Mouse (Mus musculus) thymus, adult 18-20 months (tissue): ENCODE measurements around the gene Mmp25.
A peak's percentile ranks its signal among the peaks of the same experiment; 100 is the strongest.

ENCODE experiments used
- DNase-seq, 2 experiments: peaks; one replicate each; pipeline ENCODE4 v3.0.0; 2022; ENCODE audit warnings: mixed read lengths in 2 of 2

Gene Mmp25

DNA sequence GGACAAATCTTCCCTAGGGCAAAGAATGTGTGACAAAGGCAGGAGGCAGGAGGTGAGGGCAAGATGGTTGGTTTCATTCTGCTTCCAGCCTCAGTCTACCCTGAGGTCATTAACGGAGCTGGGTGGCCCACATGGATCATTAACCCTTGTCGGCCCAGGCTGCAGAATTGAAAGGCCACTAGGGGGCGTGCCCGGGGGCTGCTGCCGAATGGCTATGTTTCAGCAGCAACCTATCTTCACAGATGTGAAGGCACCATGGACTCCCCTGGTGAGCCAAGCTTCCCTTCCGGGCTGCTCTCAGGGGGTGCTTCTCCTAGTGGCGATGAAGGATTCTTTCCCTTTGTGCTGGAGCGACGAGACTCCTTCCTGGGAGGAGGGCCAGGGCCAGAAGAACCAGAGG, 16.4 kb upstream of the Mmp25 start:
- no peak for DNase-seq

DNA sequence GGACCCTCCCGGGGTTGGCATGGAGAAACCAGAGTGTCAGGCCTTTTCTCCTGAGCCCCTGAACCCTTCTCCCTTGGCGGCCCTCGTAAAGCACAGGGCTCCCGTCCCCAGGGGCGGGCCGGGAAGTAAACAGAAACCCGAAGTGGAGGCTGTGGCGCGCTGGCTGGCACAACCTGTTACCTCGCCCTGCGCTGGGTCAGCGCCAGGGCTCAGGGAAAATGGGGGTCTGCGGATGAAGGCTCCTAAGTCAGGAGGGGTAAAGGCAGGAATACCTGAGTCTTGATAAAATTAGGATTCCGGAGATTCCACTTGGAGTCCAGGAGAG, 15.8 kb upstream of the Mmp25 start:
- no peak for DNase-seq

DNA sequence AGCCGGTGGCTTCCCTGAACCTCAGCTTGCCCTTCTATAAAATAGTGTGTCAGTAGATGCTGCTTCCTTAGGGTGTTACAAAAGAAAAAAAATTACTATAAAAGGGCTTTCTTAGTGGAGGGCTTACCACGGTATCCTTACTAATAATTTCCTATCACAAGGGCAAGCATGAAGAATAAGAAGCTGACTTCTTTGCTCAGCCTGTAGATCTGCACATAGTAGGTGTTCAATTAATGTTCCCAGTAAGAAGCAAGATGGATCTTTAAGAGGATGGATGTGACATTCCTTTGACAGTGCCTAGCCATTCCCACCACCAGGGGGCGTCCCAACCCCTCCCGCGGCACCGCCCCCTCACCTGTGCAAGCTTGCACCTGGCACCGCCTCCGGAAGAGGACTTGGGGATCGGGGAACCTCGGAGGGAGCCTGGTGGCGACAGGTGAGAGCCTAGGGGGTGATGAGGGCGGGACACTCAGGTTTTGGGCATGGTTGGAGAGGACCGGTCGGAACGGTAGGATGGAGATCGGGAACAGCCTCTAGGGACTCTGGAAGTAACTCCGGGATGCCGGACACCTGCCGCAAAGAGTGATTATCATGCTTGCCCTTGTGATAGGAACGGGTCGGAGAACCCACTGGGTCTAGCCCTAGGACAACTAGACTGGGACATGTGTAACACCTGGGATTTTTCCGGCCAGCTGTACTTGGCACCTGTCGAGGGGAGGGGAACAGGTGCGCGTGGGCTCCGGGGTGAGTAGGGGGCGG, 15.2 kb upstream of the Mmp25 start, which contains the start of gene Bicdl2:
Gene Bicdl2, plus strand, starts transcription at position 390 of the 759 bp plus-strand sequence.
- DNase-seq = no peak

DNA sequence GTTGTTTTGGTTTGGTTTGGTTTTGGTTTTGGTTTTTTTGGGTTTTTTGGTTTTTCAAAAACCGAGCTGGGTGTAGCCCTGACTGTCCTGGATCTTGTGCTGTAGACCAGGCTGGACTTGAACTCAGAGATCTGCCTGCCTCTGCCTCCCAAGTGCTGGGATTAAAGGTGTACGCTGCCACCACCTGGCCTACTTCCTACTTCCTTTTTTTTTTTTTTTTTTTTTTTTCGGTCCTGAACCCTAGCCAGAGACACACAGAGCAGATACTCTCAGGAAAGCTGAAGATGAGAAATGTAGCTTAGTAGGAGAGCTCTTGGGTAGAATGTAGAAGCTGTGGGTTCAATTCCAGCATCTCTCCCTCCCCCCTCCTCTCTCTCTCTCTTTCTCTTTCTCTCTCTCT, 13.4 kb upstream of the Mmp25 start:
- DNase-seq = no peak

DNA sequence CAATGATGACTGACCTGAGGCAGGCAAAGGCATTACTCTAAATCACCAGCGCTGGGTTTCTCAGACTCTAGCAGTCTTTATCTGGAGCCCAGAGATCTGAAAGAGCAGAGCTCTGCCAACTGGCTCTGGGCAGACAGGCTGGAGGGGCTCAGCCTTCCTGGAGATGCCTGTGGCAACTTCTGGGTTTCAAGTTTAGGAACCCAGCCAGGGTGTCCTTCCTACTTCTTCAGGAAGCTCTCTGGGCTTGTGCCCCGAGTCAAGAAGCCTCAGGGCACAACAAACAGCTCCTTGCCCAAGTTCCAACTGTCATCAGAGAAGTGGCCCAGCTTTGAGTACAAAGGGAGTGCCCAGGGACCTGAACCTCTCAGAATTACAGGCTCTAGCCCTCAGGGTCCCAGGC, 9.3 kb upstream of the Mmp25 start:
- no peak for DNase-seq

DNA sequence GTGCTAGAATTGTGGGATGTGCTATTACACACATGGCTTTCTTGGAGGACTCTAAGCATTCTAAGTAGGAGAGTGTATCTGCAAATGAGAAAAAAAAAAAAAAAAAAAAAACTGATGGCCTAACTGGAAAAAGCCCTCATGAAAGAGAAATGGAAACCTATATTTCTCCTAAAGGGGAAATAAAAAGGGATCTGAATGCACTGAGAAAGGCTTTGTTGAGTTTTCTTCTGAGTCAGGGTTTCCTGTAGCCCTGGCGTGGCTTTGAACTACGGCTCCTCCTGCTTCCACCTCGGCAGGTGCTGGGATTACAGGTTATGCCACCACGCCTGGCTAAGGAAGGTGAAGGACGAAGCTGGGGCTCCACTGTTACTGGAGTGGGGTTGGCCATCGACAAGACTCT, 8.9 kb upstream of the Mmp25 start:
- DNase-seq = no peak

DNA sequence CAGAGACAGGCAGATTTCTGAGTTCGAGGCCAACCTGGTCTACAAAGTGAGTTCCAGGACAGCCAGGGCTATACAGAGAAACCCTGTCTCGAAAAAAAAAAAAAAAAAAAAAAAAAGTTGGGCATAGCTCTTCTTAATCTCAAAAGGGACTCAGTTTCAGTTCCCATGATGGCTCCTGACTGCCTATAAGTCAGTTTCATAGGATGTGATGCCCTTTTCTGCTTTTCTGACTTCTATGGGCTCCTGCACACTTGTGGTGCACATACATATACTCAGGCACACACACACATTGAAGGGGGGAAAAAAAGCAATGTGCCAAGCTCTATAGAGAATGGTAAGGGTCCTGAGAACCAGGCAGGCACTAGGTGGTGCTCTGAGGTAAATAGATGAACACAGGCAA, 8.2 kb upstream of the Mmp25 start:
- DNase-seq = no peak

DNA sequence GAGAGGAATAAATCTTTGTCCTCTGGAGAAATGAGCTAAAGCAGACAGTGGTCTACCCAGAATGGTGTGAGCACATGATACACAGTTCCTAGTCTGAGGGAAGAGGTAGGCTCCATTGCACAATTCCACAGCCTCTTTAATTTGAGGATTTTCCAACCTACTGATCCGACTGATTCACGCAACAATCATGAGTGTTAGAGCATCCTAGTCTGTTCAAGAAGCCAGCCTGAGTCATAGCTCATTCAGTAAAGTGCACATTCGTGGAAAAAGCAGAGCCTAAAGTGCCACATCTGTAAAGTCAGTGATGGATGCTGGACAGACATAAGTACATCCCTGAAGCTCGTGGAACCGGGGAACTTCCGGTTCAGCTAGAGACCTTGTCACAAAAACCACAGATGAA, 6.3 kb upstream of the Mmp25 start:
- no peak for DNase-seq

DNA sequence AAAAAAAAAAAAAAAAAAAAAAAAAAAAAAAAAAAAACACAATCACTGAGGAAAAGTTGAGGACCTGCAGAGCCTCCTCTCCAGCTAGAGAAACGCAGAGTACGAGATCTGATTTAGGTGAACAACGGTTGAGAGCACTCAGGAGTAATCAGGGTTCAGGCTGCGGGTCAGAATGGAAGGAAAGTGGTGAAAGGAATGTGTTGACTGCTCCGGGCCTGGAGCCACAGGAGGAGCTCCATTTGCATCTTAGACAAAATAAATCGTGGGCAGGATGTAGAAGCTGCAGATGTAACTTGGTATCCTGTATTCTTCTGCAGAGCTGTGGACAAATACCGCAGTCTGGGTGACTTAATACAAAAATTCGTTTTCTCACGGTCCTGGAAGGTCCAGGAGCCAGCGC, 817 bp upstream of the Mmp25 start:
- no peak for DNase-seq

DNA sequence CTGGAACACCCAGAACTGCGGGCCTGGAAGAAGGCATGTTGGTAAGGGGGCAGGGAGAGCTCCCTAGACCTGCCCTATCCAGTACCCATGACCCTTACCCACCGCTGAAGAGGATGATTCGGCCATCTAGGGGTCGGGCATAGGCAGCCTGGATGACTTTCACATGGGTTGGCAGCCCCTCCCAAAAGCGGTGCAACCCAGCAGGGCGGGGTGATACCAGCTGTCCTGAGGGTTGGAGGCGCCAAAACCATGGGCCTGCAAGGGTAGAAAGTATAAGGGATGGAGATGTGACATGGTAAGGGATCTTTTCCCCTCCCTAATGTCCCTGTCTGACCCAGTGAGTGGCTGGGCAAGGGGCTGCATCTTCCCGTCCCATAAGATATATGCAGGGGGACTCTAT, 13.8 kb downstream of the Mmp25 start:
- no peak for DNase-seq

DNA sequence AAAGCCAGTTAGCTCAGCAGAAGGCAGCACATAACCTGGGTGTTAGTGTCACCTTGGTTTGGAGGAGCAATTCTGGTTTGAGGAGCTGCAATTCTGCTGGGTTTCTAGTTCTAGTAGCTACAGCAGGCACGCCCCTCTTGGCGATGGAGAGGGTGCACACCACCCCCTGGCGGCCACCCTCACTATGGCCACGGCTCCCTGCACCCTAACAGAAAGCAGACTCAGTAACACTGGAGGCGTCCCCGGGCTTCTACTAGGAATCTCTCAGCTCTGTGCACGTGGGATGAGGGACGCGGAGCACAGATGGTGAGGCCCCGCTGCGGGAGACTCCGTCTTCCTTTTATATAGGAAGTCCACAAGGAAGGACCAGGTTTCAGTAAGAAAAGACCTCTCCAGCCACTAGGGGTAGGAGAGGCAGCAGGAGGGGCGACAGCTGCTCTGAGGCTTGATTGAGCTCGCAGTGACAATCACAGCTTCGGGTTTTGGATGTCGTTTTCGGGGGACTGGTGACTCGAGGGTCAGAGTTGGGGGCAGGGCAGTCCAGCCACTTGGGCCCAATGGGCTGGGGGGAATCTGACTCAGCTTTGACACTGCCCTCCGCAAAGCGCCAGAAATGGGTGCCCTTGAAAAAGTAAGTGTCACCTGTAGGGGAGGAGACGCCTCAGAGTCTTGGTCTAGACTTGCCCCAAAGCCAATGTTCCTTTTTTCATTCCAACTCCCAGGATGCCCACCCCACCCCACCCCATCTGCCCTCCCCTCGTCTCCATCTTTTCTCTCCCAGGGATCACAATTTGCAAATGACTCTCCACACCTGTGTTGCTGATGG, 14.7 kb downstream of the Mmp25 start:
- peak; percentile 52 to 53 for DNase-seq

DNA sequence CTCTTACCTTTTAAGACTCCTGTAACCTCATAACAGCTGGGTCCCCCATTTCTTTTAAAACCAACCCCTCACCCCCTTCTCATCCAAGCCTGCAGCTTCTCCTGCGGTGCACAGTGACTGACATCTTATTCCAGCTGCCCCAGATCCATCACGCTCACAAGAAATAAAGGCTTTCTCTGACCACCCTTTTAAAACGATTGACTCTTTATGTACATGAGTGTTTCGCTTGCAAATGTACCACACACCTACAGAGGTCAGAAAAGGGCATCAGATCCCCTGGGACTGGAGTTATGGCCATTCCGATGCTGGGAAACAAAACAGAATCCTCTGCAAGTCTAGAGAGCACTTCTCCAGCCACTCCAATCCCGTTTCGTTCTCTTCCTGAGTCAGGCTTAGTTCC, 17.3 kb downstream of the Mmp25 start:
- DNase-seq = no peak

DNA sequence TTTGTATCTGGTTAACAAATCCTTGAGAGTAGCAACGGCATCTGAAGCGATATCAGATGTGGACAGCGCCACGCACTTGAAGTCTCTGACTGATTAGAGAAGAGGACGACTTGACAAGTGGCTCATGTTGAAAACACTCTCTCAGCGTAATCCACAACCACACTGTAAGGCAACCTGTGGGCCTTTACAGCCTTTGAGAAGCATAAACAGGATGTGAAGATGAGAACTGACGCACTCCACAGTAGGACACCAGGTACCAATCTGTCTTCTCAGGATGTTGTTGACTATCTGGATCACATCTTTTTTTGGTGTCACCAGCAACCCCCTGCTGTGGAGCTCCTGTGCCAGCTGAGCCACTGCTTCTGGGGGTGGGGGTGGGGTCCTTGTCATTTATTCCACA, 24.7 kb downstream of the Mmp25 start:
- DNase-seq = no peak

DNA sequence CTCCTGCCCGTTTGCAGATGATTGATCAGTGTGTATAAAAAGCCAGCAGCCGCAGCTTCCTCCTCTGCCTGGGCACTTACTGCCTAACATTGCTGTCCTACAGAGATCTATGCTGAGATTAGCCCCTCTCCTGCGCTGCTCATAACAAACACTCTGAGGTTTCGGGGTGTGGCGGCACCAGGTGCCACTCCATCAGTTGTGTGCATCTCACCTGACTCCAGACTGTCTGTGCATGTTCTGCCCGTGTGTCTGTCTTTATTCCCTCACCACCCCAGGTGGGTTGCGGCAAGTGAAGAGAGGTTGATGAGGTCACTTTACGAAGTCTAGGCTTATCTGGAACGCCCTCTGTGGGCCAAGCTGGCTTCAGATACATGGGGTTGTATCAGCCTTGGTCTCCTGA, 28.0 kb downstream of the Mmp25 start:
- peak in 1 of 2 experiments; percentile 20 for DNase-seq

DNA sequence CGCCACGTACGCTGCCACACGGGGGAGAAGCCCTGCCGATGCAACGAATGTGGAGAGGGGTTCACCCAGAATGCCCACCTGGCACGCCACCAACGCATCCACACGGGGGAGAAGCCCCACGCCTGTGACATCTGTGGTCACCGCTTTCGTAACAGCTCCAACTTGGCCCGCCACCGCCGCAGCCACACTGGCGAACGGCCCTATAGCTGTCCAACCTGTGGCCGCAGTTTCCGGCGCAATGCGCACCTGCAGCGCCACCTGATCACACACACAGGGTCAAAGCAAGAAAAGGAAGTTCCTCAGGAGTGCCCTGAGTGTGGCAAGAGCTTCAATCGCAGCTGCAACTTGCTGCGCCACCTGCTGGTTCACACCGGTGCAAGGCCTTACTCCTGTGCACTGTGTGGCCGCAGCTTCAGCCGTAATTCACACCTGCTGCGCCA, 34.7 kb downstream of the Mmp25 start:
- DNase-seq = peak; percentile 79 to 88

DNA sequence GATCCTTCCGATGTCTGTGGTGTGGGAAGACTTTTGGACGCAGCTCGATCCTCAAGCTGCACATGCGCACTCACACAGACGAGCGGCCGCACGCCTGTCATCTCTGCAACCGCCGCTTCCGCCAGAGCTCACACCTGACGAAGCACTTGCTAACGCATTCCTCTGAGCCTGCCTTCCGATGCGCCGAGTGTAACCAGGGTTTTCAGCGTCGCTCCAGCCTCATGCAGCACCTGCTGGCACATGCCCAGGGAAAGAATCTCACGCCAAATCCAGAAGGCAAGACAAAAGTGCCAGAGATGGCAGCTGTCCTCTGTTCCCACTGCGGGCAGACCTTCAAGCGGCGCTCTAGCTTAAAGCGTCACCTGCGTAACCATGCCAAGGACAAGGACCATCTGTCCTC, 35.5 kb downstream of the Mmp25 start:
- peak in 1 of 2 experiments; percentile 14 for DNase-seq

DNA sequence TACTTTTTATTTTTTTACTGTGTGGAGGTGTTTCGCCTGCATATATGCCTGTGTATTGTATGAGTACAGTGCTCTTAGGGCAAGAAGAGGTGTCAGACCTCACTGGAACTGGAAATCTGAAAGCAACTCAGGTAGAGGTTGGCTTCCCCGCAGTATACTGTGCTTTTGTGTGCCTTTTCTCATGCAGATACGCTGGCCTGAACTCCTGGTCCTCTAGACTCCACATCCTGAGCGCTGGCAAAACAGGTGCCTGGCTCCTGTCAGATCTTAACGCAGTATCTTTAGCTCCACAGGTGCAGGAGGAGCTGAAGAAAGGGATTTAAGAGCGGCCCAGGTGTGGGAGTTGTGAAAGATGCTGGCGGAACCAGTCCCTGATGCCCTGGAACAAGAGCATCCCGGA, 39.9 kb downstream of the Mmp25 start:
- no peak for DNase-seq

DNA sequence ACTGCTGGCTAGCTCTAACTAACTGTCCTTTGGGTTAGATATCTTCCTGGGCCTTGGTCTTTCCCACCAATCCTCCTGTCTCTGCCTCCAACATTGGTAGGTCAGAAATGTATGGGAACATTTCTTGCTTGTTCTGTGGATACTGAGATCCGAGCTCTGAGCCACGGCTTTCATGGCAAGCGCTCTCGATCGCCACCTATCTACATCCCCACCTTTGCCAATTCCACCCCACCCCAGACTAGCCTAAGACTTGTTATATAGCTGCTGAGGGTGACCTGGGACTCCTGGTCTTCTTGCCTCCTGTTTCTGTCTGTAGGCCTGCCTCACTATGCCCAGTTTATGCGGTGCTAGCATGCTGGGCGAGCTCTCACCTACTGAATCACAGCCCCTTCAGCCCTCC, 40.7 kb downstream of the Mmp25 start:
- no peak for DNase-seq

DNA sequence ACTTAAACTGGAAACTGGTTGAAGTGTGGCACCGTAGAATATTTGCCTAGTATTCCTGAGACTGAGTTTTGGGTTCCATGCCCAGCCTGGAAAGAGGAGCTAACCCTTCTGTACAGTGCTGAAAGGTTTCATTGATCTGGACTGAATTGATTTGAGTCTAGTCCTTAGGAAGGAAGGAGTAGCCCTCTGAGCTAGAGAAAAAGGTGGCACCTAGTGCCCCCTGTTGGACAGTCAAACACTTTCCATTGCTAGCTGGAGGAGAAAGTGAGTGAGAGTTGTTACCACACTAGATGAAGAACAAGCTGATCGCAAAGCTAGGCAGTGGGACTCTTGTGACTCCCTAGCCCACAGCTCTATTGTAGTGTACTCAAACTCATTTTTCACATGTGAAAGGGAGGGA, 41.5 kb downstream of the Mmp25 start:
- DNase-seq = no peak

DNA sequence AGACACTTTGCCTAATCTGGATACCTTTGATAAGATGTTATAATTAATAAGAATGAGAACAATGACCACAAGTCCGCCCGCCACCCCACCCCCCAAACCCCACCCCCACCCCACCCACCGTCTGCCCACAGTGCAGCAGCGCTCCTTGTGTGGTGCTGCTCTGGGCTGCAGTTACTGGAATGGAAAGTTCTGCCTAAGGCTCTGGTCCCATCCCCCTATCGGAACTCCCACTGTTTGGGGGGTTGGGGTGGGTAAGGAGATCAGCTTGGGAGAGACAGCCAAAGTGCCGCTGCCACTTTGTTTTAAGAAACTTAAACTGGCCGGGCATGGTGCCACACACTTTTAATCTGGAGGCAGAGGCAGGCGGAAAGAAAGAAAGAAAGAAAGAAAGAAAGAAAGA, 42.0 kb downstream of the Mmp25 start:
- DNase-seq = no peak

DNA sequence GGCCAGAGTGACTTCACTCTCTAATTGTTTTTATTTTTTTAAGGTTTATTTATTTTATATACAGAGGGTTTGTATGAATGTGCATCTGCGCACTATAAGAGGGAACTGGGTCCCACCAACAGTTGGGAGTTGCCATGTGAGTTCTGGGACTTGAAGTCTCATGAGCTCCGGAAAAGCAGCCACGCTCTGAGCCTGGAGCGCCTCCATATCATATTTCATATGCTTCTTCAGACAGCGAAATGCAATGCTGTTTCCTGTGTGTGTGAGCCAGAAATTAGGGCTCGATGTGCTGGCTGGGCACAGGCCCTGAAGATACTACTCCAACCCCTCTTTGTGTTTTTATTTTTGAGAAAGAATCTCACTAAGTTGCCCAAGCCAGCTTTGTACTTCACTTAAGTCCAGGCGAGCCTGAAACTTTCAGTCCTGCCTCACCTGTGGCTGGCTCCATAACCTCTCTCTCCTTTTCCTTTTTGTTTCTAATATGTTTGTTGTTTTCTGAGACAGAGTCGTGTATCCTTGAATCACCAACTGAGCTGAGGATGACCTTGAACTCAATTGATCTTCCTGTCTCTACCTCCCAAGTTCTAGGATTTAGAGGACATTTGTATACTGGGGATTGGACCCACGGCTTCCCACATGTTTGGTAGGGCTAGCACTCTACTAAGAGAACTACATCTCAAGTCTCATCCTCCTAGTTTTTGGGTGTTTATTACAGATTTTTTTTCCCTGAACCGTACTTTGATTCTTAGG, 43.1 kb downstream of the Mmp25 start:
- DNase-seq = no peak

DNA sequence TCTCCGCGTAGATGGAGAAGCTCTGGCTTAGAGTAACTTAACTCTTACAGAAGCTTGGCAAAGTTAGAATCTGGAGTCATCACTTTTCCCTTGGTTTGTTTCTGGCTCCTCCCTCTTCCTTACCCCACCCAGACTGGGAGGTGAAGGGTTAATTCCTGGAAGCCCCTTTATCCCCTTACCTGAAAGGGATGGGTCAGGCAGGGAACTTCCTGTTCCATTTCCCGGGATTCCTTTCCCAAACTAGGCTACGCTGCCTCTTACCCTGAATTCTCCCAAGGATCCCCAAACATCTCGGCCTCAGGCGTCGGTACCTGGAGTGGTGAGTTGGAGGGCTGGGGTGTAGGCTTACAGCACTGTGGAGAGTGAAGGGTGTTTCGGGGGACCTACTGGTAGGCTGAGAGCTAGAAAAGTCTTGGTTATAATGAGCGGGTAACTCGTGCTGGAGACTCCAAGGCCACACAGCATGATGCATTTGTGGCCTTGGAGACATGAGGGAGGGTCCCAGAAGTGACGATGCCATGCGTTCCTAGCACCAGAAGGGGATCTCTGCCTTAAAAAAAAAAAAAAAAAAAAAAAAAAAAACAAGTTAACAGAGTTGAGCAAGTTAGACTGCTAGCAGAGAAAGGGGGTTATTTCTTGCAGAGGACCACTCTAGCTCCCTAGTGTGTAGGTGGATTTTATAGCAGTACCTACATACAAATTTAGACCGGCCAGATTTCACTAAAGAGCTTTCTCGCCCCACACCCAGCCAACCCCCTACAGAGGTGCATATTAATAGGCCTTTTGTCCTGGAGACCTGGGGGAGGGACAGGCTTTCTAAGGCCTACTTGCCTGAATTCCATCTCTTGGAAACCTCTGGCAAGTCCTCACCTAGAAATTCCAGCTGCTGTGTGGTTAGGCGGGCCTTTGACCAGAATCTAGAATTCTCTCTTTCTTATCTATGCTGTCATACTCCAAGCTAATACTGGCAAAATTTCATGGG, 44.1 kb downstream of the Mmp25 start, which contains the start of gene Zscan10:
Gene Zscan10, plus strand, starts transcription at position 216 of the 982 bp plus-strand sequence.
- DNase-seq = no peak
